Mouse (Mus musculus) liver, embryonic 13.5 days (tissue): ENCODE measurements around the gene Olfr157. TPM values are rescaled to one million over a fixed set of nuclear protein-coding genes. Genes with fewer than 3 reads are reported as not detected.

ENCODE experiments used
- ATAC-seq: fragments of 200-750 bp; cut with Nextera tagmentation; 2 replicates; pipeline ENCODE4 v1.8.0; 2017; ENCODE audit warnings: low read depth, mild to moderate bottlenecking, moderate number of reproducible peaks, moderate library complexity
- DNase-seq: peaks from one replicate; pipeline ENCODE4 v3.0.0; 2022
- H3K27ac ChIP-seq: fragments of 300-500 bp; sonication (generic); 2 replicates; pipeline ENCODE4 v1.5.1; 2015; ENCODE audit warnings: moderate library complexity, mild to moderate bottlenecking, inconsistent platforms
- H3K27me3 ChIP-seq: fragments of 300-500 bp; sonication (generic); 2 replicates; pipeline ENCODE4 v1.6.1; 2015; ENCODE audit warnings: mild to moderate bottlenecking, inconsistent platforms
- H3K36me3 ChIP-seq: fragments of 300-500 bp; sonication (generic); 2 replicates; pipeline ENCODE4 v1.6.1; 2015; ENCODE audit warnings: mild to moderate bottlenecking, inconsistent platforms
- H3K4me1 ChIP-seq: fragments of 300-500 bp; sonication (generic); replicated peaks from 2 replicates; pipeline ENCODE4 v1.6.1; 2015; ENCODE audit warnings: inconsistent platforms
- H3K4me2 ChIP-seq: fragments of 300-500 bp; sonication (generic); 2 replicates; pipeline ENCODE4 v1.6.1; 2015; ENCODE audit warnings: inconsistent platforms, mild to moderate bottlenecking, moderate library complexity
- H3K4me3 ChIP-seq: fragments of 300-500 bp; sonication (generic); replicated peaks from 2 replicates; pipeline ENCODE4 v1.5.1; 2015; ENCODE audit warnings: mild to moderate bottlenecking, inconsistent platforms
- H3K9ac ChIP-seq: fragments of 300-500 bp; sonication (generic); 2 replicates; pipeline ENCODE4 v1.6.1; 2015; ENCODE audit warnings: mild to moderate bottlenecking, inconsistent platforms
- H3K9me3 ChIP-seq: fragments of 300-500 bp; sonication (generic); replicated peaks from 2 replicates; pipeline ENCODE4 v1.6.1; 2016; ENCODE audit warnings: inconsistent platforms
- WGBS: fragments of 180-500 bp; shearing (Covaris S2); methylation state at CpG from one replicate; pipeline ENCODE4 v1.1.7; 2015; ENCODE audit not compliant: insufficient replicate concordance; 5-methylcytosine and 5-hydroxymethylcytosine counted together
- polyA plus RNA-seq: library from polyadenylated mRNA; unstranded; fragments of >200 nt; fragmentation: Nextera tagmentation; extraction: Ambion mirVana; gene quantifications from 2 replicates; pipeline ENCODE4 v1.2.1, GENCODE M21; 2015

Gene Olfr157
- polyA plus RNA-seq, 1 experiment from 2014 or later, result not detected

DNA sequence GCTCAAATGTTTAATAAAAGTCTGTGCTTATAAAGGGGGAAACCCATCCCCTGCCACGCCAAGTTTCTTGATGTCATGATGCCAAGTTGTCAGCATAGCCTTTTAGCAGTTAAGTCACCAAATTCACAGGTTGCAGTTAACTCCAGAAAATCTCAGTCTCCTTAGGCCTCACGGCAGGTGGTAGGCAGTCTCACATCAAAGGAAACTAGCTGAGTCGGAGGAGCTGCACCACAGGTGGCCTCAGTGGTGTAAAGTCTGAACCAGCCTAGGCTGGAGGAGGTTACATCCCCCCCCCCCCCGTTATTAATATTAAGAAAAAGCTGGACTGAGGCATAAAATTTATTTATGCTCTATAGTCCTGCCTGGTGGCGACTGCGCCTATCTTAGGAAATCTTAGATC lies 44.7 kb downstream of the Olfr157 start:
- no peaks in the 10 kb centered on the region for H3K27me3 ChIP-seq
- ATAC-seq (no peak), DNase-seq (no peak)
- 63% methylated on average over 6 of the region's 6 CpGs for WGBS
- H3K4me3 ChIP-seq, result no peak overlapping the region
- H3K27ac ChIP-seq, result no peak overlapping the region
- H3K9ac ChIP-seq, result no peak overlapping the region
- no peaks in the 10 kb centered on the region for H3K4me1 ChIP-seq
- no peak overlapping the region for H3K4me2 ChIP-seq
- no peaks in the 10 kb centered on the region for H3K36me3 ChIP-seq
- no peaks in the 10 kb centered on the region for H3K9me3 ChIP-seq

Other genes with a start within 250 kb of the Olfr157 start
- 0.80 and 0.89 TPM in 2 replicates for gene Npr2, start 208.3 kb downstream of the Olfr157 start, polyA plus RNA-seq
- gene Spag8, start 186.6 kb downstream of the Olfr157 start, polyA plus RNA-seq, result 0.10 and 0.12 TPM in 2 replicates
- gene Hint2, start 183.7 kb downstream of the Olfr157 start, polyA plus RNA-seq, result 66.4 and 66.9 TPM in 2 replicates
- 0.19 and 0.23 TPM in 2 replicates for gene Tmem8b, start 171.2 kb downstream of the Olfr157 start, polyA plus RNA-seq
- 1.3 and 1.8 TPM in 2 replicates for gene Fam221b, start 171.1 kb downstream of the Olfr157 start, polyA plus RNA-seq
- not detected in 2 replicates for gene Olfr70, start 139.4 kb downstream of the Olfr157 start, polyA plus RNA-seq
- gene Olfr71, start 129.9 kb downstream of the Olfr157 start, polyA plus RNA-seq, result not detected in 2 replicates
- 0.09 and 0.17 TPM in 2 replicates for gene Hrct1, start 113.0 kb downstream of the Olfr157 start, polyA plus RNA-seq
- gene Spaar, start 110.2 kb downstream of the Olfr157 start, polyA plus RNA-seq, result not detected in 2 replicates
- not detected in 2 replicates for gene Olfr159, start 69.2 kb downstream of the Olfr157 start, polyA plus RNA-seq
- gene Olfr156, start 16.3 kb downstream of the Olfr157 start, polyA plus RNA-seq, result not detected in 2 replicates
- not detected in 2 replicates for gene Olfr155, start 11.4 kb upstream of the Olfr157 start, polyA plus RNA-seq
- gene Reck, start 35.3 kb upstream of the Olfr157 start, polyA plus RNA-seq, result 2.1 and 2.3 TPM in 2 replicates
- 39.0 and 45.7 TPM in 2 replicates for gene Glipr2, start 117.2 kb upstream of the Olfr157 start, polyA plus RNA-seq
- not detected in 2 replicates for gene Ccin, start 143.3 kb upstream of the Olfr157 start, polyA plus RNA-seq
- gene Clta, start 164.3 kb upstream of the Olfr157 start, polyA plus RNA-seq, result 164 and 166 TPM in 2 replicates
- gene Gne, start 244.0 kb upstream of the Olfr157 start, polyA plus RNA-seq, result 26.2 and 32.1 TPM in 2 replicates